Mouse (Mus musculus) left cerebral cortex, adult 2 months (tissue): ENCODE measurements around the gene Moxd2. TPM values are rescaled to one million over a fixed set of nuclear protein-coding genes. Genes with fewer than 3 reads are reported as not detected.

Source experiments
- DNase-seq, 2 experiments: peaks; one replicate each; pipeline ENCODE4 v3.0.0; 2021 to 2022; ENCODE audit warnings: low spot score in 2 of 2, mixed read lengths in 1 of 2; ENCODE audit errors: extremely low spot score in 1 of 2
- H3K27ac ChIP-seq: fragments of 200-600 bp; 2 replicates; pipeline ENCODE4 v1.8.1; 2022
- H3K4me3 ChIP-seq: fragments of 200-600 bp; 2 replicates; pipeline ENCODE4 v1.8.1; 2022
- CTCF ChIP-seq: fragments of 200-600 bp; IDR thresholded peaks from 2 replicates; pipeline ENCODE4 v1.8.1; 2022; ENCODE audit warnings: antibody characterized with exemption, mild to moderate bottlenecking, moderate library complexity
- intact Hi-C: fragments of 180-260 bp; cut with DNase I; formaldehyde crosslinking; loops from one replicate; pipeline ENCODE4 v1.15.1; 2025
- long read RNA-seq, 2 experiments: library from polyadenylated mRNA; stranded (forward); transcript quantifications; one replicate each; pipeline ENCODE4 v2.0.0; 2021; ENCODE audit warnings: borderline mapping rate in 2 of 2
- total RNA-seq, 2 experiments: library from RNA; stranded (reverse); gene quantifications; 2 replicates each; pipeline ENCODE4 v1.2.3; 2021

Gene Moxd2
- total RNA-seq: not detected
- long read RNA-seq, experiment 1: 0 reads
- long read RNA-seq, experiment 2: 0 reads

- no peak for TF ChIP-seq CTCF
- intact Hi-C loops: no loop called here
- H3K4me3 ChIP-seq: no peak within 1 kb of the TSS
- no peak for DNase-seq
- no peak within 1 kb of the TSS for H3K27ac ChIP-seq
Measured at GRCm38 (mm10) chr6:40887394-40887793, at the start of gene Moxd2. Moxd2 (minus strand) TSS chr6:40887494.

GRCm38 (mm10) chr6:40919954-40920353 is 32.7 kb upstream of the Moxd2 start:
- Histone ChIP-seq H3K27ac (no peak overlapping the region), H3K4me3 (no peak overlapping the region)
- TF ChIP-seq CTCF: no peak
- no peak for DNase-seq
- intact Hi-C loops: no loop called here

GRCm38 (mm10) chr6:40900287-40900686 is 13.0 kb upstream of the Moxd2 start, which contains the start of gene Prss58:
Prss58 (minus strand) TSS chr6:40900387.
- no peak within 1 kb of the TSS for H3K27ac ChIP-seq
- no peak for DNase-seq
- intact Hi-C loops: no loop called here
- H3K4me3 ChIP-seq: no peak within 1 kb of the TSS
- no peak for TF ChIP-seq CTCF

GRCm38 (mm10) chr6:40894716-40895115 is 7.4 kb upstream of the Moxd2 start:
- H3K27ac ChIP-seq: no peak overlapping the region
- H3K4me3 ChIP-seq: no peak overlapping the region
- DNase-seq: no peak
- TF ChIP-seq CTCF: no peak
- intact Hi-C loops: no loop called here

- DNase-seq: peak in 1 of 2 experiments; percentile 34
- intact Hi-C loops: no loop called here
- peak; percentile 53 for TF ChIP-seq CTCF
- H3K27ac ChIP-seq: no peak overlapping the region
- no peak overlapping the region for H3K4me3 ChIP-seq
Measured at GRCm38 (mm10) chr6:40893577-40893976, 6.3 kb upstream of the Moxd2 start.

- intact Hi-C loops: no loop called here
- DNase-seq: no peak
- Histone ChIP-seq H3K27ac (no peak overlapping the region), H3K4me3 (no peak overlapping the region)
- TF ChIP-seq CTCF: no peak
Measured at GRCm38 (mm10) chr6:40891754-40892153, 4.5 kb upstream of the Moxd2 start.

GRCm38 (mm10) chr6:40890973-40891372 is 3.7 kb upstream of the Moxd2 start:
- Histone ChIP-seq H3K27ac (no peak overlapping the region), H3K4me3 (no peak overlapping the region)
- no peak for TF ChIP-seq CTCF
- DNase-seq: no peak
- intact Hi-C loops: no loop called here

GRCm38 (mm10) chr6:40845283-40845682 is 42.0 kb downstream of the Moxd2 start:
- TF ChIP-seq CTCF: peak; percentile 30
- no peak for DNase-seq
- intact Hi-C loops: no loop called here
- Histone ChIP-seq H3K27ac (no peak overlapping the region), H3K4me3 (no peak overlapping the region)

Other genes starting within 250 kb of the Moxd2 start
- not detected for gene Prss58, start 12.9 kb upstream of the Moxd2 start, total RNA-seq
- not detected for gene 1700074P13Rik, start 53.1 kb upstream of the Moxd2 start, total RNA-seq
- gene Gm4744, start 64.4 kb upstream of the Moxd2 start, total RNA-seq: not detected
- gene 1810009J06Rik, start 77.3 kb upstream of the Moxd2 start, total RNA-seq: not detected
- not detected for gene Gm2663, start 112.0 kb upstream of the Moxd2 start, total RNA-seq
- not detected for gene 2210010C04Rik, start 148.0 kb upstream of the Moxd2 start, total RNA-seq